Mouse (Mus musculus) adrenal gland, postnatal 10 days (tissue): ENCODE measurements around the gene Amz1. TPM values are rescaled to one million over a fixed set of nuclear protein-coding genes. Genes with fewer than 3 reads are reported as not detected.

Experiments
- DNase-seq: peaks from one replicate; pipeline ENCODE4 v3.0.0; 2021; ENCODE audit warnings: mixed read lengths
- total RNA-seq, 2 experiments: library from RNA; stranded (reverse); gene quantifications; 2 replicates each; pipeline ENCODE4 v1.2.3; 2021

The Amz1 gene
- total RNA-seq, 2 experiments from 2014 or later = 0.54 to 1.5 TPM

DNA sequence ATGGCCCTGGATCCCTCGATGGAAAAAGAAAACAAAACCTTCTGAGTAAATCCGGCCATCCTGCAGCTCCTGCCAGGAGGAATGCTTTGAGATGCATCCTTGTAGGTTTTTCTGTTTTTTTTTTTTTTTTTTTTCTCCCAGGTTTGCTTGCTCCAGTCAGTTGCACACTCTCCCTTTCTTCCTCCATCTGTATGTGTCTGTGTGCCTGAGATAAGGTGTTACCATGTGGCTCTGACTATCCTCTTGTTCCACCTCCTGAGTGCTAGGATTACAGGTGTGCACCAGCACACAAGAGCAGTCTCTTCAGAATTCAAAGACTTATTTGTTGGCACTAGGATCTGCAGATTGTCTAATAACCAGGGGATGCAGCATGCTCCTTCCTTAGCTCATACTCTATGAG is 83.0 kb downstream of the Amz1 start:
- no peak for DNase-seq

Other genes with a start within 250 kb of the Amz1 start
- 10 to 100 TPM; 10.9 to 13.9 TPM for gene Chst12, start 218.6 kb upstream of the Amz1 start, total RNA-seq
- gene Grifin, start 159.1 kb upstream of the Amz1 start, total RNA-seq = not detected
- 10 to 100 TPM; 18.2 to 24.6 TPM for gene Lfng, start 116.8 kb upstream of the Amz1 start, total RNA-seq
- 100 to 1,000 TPM in 1 of 2 experiments, 10 to 100 TPM in 1; 79.8 to 108 TPM for gene Ttyh3, start 75.1 kb upstream of the Amz1 start, total RNA-seq
- 10 to 100 TPM; 18.9 to 23.6 TPM for gene Iqce, start 21.7 kb upstream of the Amz1 start, total RNA-seq
- 10 to 100 TPM; 15.4 to 17.0 TPM for gene Brat1, start 19.1 kb upstream of the Amz1 start, total RNA-seq
- gene Gna12, start 106.3 kb downstream of the Amz1 start, total RNA-seq = 100 to 1,000 TPM; 113 to 121 TPM